Mouse (Mus musculus): ENCODE measurements around the gene Ppp5c.

DNA sequence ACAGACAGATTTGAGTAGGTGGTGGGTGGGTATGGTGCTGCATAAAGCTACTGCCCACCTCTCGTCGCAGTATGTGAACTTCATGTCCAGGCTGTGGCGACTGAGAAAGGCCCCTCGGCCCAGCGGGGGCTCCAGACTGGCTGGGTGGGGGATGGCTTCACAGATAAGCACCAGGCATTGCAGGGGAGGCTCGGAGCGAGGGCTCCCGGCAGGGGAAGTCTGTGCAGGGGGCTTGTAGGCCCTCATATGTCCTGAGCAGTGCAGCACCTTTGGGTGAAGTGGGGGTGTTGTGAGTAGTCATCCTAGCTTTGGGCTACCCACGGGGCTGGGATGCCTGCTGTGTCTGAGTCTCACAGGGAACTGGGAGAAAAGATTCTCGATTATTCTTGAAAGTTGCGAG, 22.8 kb upstream of the Ppp5c start:
- TF ChIP-seq CTCF (IDR thresholded peaks at IDR 0.05; ENCODE audit: borderline replicate concordance, control insufficient read depth, extremely low read depth, insufficient read depth, low read length, poor library complexity): no peak
- TF ChIP-seq POLR2A (IDR thresholded peaks at IDR 0.05; ENCODE audit: control insufficient read depth, extremely low read depth, insufficient read depth, low read length, poor library complexity): no peak
